Mouse (Mus musculus) layer of hippocampus, adult 18-20 months (tissue): Measurements from ENCODE around the gene Rtraf. TPM values are rescaled to one million over a fixed set of nuclear protein-coding genes. Genes with fewer than 3 reads are reported as not detected.

Experiments used
- total RNA-seq, 2 experiments: library from RNA; stranded (reverse); gene quantifications; 2 replicates each; pipeline ENCODE4 v1.2.3; 2021

The Rtraf gene
- total RNA-seq, 2 experiments from 2014 or later: 53.9 to 55.4 TPM

Other genes with a start within 250 kb of the Rtraf start
- 1 to 10 TPM; 2.3 to 3.1 TPM for gene Gm2237, start 238.7 kb downstream of the Rtraf start, total RNA-seq
- gene Gm5458, start 221.2 kb downstream of the Rtraf start, total RNA-seq: not detected
- 1 to 10 TPM; 1.6 to 3.0 TPM for gene Nid2, start 72.6 kb downstream of the Rtraf start, total RNA-seq
- gene Gng2, start 153.8 kb upstream of the Rtraf start, total RNA-seq: 100 to 1,000 TPM; 285 to 288 TPM